In genomic region chr17:29180406-29181127, GRCm38 (mm10) we compare ENCODE assay signal across 20 mouse cellular contexts.
A peak's percentile ranks its signal among the peaks of the same experiment; 100 is the strongest.
DNase-seq lines count a peak whose midpoint lies in the region; ATAC-seq lines count a peak whose summit lies in the region.
"Had no signal": no experiment of that assay in that cellular context is flagged by ENCODE, and none has a peak within 500 bp of the region (broad histone marks: within the 10 kb centered on the region; RNA-seq: fewer than 3 reads in every experiment).

No protein-coding gene starts in this region.

- peak; percentile 41; the same call in 1 of the 2 replicates for ATAC-seq in frontal cortex, adult (ENCODE audit: low TSS enrichment)
- ATAC-seq: forebrain, embryonic 15.5 days; liver, postnatal 0 days had no signal

- DNase-seq in frontal cortex, postnatal 10 days (ENCODE audit: low spot score in 2 of 2), result no peak
- peak; percentile 20 for DNase-seq in right cerebral cortex, postnatal 25 days
- DNase-seq in right cerebral cortex, postnatal 36 days (ENCODE audit: low spot score in 2 of 2), result no peak
- peak; percentile 55 for DNase-seq in lung, postnatal 14 days
- no peak for DNase-seq in cerebellum, postnatal 14 days
- no peak for DNase-seq in B cell, adult 2 months
- DNase-seq in kidney, adult 8-10 months, result no peak
- DNase-seq: adrenal gland, postnatal 10 days; cerebellum, adult 11 months; cerebellum, postnatal 10 days; heart, postnatal 36 days; kidney, adult 2 months; kidney, postnatal 36 days; layer of hippocampus, adult 9-11 months; liver, postnatal 0 days; midbrain, embryonic 14.5 days; right cerebral cortex, postnatal 14 days; thymus, postnatal 25 days had no signal

Comparison
In these comparisons a context has a peak if more than half of its experiments do, and no peak if none do; other contexts are left out.
1. DNase-seq: peak in right cerebral cortex, postnatal 25 days (single experiment) and lung, postnatal 14 days (single experiment); none in frontal cortex, postnatal 10 days (0 of 2), right cerebral cortex, postnatal 36 days (0 of 2), cerebellum, postnatal 14 days (0 of 2), B cell, adult 2 months (0 of 2) and kidney, adult 8-10 months (0 of 2).